Mouse (Mus musculus) midbrain, embryonic 16.5 days (tissue): Measurements from ENCODE around the gene Sdc4. TPM values are rescaled to one million over a fixed set of nuclear protein-coding genes. Genes with fewer than 3 reads are reported as not detected.

Experiments used
- ATAC-seq: fragments of 200-750 bp; cut with Nextera tagmentation; 2 replicates; pipeline ENCODE4 v1.8.0; 2017; ENCODE audit warnings: moderate TSS enrichment
- H3K27ac ChIP-seq: fragments of 300-500 bp; sonication (generic); 2 replicates; pipeline ENCODE4 v1.5.1; 2014; ENCODE audit warnings: mild to moderate bottlenecking, low read length, mixed read lengths
- H3K27me3 ChIP-seq: fragments of 300-500 bp; sonication (generic); 2 replicates; pipeline ENCODE4 v1.6.1; 2014; ENCODE audit warnings: low read depth, low read length, mixed read lengths; ENCODE audit not compliant: control insufficient read depth, insufficient read depth
- H3K36me3 ChIP-seq: fragments of 300-500 bp; sonication (generic); 2 replicates; pipeline ENCODE4 v1.6.1; 2014; ENCODE audit warnings: mild to moderate bottlenecking, low read length, moderate library complexity, mixed read lengths; ENCODE audit not compliant: control insufficient read depth, insufficient read depth
- H3K4me1 ChIP-seq: fragments of 300-500 bp; sonication (generic); 2 replicates; pipeline ENCODE4 v1.6.1; 2014; ENCODE audit warnings: mild to moderate bottlenecking, low read length, mixed read lengths; ENCODE audit not compliant: control insufficient read depth, insufficient read depth
- H3K4me2 ChIP-seq: fragments of 300-500 bp; sonication (generic); 2 replicates; pipeline ENCODE4 v1.6.1; 2014; ENCODE audit warnings: mild to moderate bottlenecking, low read length, mixed read lengths
- H3K4me3 ChIP-seq: fragments of 300-500 bp; sonication (generic); 2 replicates; pipeline ENCODE4 v1.5.1; 2014; ENCODE audit warnings: low read depth, mild to moderate bottlenecking, low read length, moderate library complexity, mixed read lengths
- H3K9ac ChIP-seq: fragments of 300-500 bp; sonication (generic); 2 replicates; pipeline ENCODE4 v1.6.1; 2014; ENCODE audit warnings: low read depth, low read length, mixed read lengths
- H3K9me3 ChIP-seq: fragments of 300-500 bp; sonication (generic); replicated peaks from 2 replicates; pipeline ENCODE4 v1.6.1; 2014; ENCODE audit warnings: mild to moderate bottlenecking, low read length, mixed read lengths; ENCODE audit not compliant: control insufficient read depth, poor library complexity, severe bottlenecking
- WGBS: fragments of 180-500 bp; shearing (Covaris S2); extraction: QIAGEN DNeasy Blood & Tissue Kit; methylation state at CpG from one replicate; pipeline ENCODE4 v1.1.7; 2014; 5-methylcytosine and 5-hydroxymethylcytosine counted together
- polyA plus RNA-seq: library from polyadenylated mRNA; unstranded; fragments of >200 nt; fragmentation: Nextera tagmentation; extraction: Ambion mirVana; gene quantifications from 2 replicates; pipeline ENCODE4 v1.2.1, GENCODE M21; 2015

The Sdc4 gene
- polyA plus RNA-seq, 1 experiment from 2014 or later, result 8.7 TPM

DNA sequence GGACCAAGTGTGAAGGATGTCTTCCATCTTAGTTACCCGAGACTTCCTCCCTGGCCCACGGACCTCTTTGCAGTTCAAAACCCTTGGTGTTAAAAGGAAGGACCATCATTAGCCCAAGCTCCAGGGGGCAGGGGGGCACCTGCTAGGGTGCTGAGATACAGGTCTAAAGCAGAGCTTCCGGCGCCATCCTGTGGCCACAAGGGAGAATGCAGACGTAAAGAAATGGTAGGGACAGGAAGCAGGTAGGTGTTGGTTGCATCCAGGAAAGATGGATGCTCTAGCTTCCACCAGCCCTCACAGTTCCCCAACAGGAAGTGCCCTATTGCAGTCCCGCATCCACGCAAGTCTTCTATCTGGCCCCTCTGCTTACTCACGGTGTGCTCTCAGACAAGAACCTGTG lies 56.7 kb downstream of the Sdc4 start:
- no peak overlapping the region for H3K27ac ChIP-seq
- peaks cover 8% of the 10 kb centered on the region for H3K27me3 ChIP-seq
- no peaks in the 10 kb centered on the region for H3K9me3 ChIP-seq
- no peak overlapping the region for H3K4me3 ChIP-seq
- WGBS, result 27% methylated on average over 8 of the region's 8 CpGs
- no peak overlapping the region for H3K9ac ChIP-seq
- no peaks in the 10 kb centered on the region for H3K36me3 ChIP-seq
- peaks cover 2% of the 10 kb centered on the region; the same call in 1 of the 2 replicates for H3K4me1 ChIP-seq
- no peak for ATAC-seq
- no peak overlapping the region for H3K4me2 ChIP-seq

DNA sequence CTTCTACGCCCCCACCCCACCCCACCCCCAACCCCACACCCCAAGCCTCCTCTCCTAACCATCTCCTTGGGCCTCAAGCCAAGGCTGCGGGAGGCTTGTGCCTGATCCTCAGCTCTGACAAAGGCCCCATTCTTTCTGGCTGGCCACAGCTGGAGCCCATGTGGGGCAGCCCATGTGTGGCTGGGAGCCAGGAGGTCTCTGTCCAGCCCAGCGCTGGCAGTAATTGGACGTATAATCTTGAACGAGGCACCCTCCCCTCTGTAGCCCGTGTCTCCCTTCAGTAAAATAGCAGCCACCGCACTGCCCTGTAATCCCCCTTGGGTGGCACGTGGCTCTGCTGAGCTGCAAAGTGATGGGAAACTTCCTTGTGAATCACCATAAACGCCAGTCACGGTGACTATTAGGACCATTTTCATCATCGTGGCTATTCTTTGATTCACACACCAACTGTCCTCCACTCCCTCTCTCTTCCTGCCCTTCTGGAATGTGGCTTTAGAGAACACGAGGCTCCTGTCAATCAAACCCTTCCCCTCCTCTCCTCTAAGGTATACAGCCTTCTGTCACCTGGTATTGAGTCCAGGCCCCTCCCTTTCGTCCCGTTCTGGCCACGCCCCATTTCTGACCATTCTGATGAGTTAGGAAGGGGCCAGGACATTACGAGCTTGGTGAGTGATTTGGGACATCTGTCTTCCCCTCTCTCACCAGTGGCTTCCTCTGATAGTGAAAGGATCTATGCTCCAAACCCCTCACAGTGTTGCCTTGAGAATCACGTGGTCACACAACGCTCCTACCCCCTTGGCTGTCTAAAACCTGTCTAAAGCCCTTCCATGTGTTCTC lies 57.5 kb downstream of the Sdc4 start:
- no peaks in the 10 kb centered on the region for H3K36me3 ChIP-seq
- H3K9ac ChIP-seq, result no peak overlapping the region
- H3K27ac ChIP-seq, result no peak overlapping the region
- peak; percentile 77 for ATAC-seq
- no peak overlapping the region for H3K4me3 ChIP-seq
- 9% methylated on average over 17 of the region's 18 CpGs for WGBS
- peaks cover 2% of the 10 kb centered on the region; the same call in 1 of the 2 replicates for H3K4me1 ChIP-seq
- peak overlapping the region; percentile 18 for H3K4me2 ChIP-seq
- H3K27me3 ChIP-seq, result peaks cover 8% of the 10 kb centered on the region
- no peaks in the 10 kb centered on the region for H3K9me3 ChIP-seq

DNA sequence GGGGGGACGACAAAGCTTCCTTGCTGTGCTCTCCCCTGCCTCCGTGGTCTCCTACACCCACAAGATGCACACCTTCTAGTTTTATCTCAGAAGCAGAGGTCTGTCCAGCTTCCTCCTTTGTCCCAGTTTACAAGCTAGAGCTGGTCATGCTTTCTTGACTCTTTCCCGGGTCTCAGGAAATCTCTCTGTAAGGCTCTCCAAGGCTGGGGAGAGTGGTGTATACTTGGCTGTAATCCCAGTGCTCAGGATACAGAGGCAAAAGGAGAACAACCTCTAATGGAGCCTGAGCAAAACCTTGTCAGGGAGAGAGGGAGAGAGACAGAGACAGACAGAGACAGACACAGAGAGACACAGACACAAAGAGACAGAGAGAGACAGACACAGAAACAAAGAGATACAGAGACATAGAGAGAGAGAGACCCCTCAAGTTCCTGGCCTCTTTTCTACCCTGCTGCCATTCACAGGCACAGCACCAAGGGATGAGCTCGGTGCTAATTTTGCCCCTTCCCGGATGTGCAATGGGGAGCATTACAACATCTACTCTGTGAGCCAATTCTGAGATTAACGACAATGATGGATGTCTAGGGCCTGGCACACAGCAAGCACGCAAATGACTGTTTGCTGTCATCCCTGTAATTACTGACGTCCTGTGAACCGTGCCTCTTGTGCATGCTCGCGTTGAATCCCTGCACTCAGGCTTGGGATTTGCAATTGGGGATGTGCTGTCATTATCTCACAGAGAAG lies 59.9 kb downstream of the Sdc4 start:
- ATAC-seq, result no peak
- H3K4me3 ChIP-seq, result no peak overlapping the region
- no peaks in the 10 kb centered on the region for H3K36me3 ChIP-seq
- H3K4me2 ChIP-seq, result no peak overlapping the region
- peaks cover 8% of the 10 kb centered on the region for H3K27me3 ChIP-seq
- H3K9ac ChIP-seq, result no peak overlapping the region
- H3K4me1 ChIP-seq, result no peaks in the 10 kb centered on the region
- H3K27ac ChIP-seq, result no peak overlapping the region
- 67% methylated on average over 11 of the region's 11 CpGs for WGBS
- H3K9me3 ChIP-seq, result no peaks in the 10 kb centered on the region

DNA sequence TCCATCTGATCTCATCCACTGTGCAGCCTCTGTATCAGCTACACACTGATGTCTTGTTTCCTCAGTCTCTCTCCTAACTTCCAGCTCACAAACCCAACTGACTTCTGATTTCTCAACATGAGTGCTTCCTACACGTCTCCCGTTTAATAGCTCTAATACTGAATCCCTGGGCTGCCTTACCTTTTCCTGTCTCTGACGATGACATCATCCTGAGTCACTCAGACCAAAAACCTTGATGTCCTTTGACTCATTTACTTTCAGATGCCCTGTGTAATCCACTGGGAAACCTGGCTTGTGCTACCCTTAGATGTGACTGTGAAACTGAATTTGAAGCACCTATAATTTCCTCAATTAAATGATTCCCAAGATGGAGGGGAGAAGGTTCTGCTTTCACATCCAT lies 60.7 kb downstream of the Sdc4 start:
- Histone ChIP-seq H3K27ac (no peak overlapping the region), H3K27me3 (peaks cover 5% of the 10 kb centered on the region), H3K4me3 (no peak overlapping the region), H3K4me1 (no peaks in the 10 kb centered on the region), H3K9ac (no peak overlapping the region), H3K9me3 (no peaks in the 10 kb centered on the region), H3K36me3 (no peaks in the 10 kb centered on the region), H3K4me2 (no peak overlapping the region)
- no peak for ATAC-seq
- 94% methylated on average over 3 of the region's 3 CpGs for WGBS

DNA sequence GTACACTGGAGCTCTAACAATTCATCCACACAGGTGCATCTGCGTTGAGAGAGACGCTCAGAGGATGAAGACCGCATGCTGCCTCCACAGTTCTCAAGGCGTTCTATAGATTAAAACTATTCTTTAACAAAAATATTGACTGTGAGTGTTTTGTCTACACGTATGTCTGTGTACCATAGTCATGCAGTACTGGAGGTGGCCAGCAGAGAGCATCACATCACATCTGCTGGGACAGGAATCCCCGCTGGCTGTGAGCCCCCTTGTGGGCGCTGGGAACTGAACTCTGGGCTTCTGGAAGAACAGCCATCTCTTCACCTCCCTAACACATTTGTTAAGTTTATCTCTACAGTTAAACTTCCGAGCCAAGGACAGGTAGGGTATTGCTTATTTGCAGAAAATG lies 62.0 kb downstream of the Sdc4 start:
- H3K27me3 ChIP-seq, result no peaks in the 10 kb centered on the region; the same call in 1 of the 2 replicates
- H3K4me3 ChIP-seq, result no peak overlapping the region
- no peaks in the 10 kb centered on the region for H3K9me3 ChIP-seq
- no peak overlapping the region for H3K27ac ChIP-seq
- ATAC-seq, result no peak
- WGBS, result 75% methylated on average over 8 of the region's 8 CpGs
- H3K9ac ChIP-seq, result no peak overlapping the region
- H3K36me3 ChIP-seq, result no peaks in the 10 kb centered on the region
- H3K4me1 ChIP-seq, result no peaks in the 10 kb centered on the region
- no peak overlapping the region for H3K4me2 ChIP-seq

DNA sequence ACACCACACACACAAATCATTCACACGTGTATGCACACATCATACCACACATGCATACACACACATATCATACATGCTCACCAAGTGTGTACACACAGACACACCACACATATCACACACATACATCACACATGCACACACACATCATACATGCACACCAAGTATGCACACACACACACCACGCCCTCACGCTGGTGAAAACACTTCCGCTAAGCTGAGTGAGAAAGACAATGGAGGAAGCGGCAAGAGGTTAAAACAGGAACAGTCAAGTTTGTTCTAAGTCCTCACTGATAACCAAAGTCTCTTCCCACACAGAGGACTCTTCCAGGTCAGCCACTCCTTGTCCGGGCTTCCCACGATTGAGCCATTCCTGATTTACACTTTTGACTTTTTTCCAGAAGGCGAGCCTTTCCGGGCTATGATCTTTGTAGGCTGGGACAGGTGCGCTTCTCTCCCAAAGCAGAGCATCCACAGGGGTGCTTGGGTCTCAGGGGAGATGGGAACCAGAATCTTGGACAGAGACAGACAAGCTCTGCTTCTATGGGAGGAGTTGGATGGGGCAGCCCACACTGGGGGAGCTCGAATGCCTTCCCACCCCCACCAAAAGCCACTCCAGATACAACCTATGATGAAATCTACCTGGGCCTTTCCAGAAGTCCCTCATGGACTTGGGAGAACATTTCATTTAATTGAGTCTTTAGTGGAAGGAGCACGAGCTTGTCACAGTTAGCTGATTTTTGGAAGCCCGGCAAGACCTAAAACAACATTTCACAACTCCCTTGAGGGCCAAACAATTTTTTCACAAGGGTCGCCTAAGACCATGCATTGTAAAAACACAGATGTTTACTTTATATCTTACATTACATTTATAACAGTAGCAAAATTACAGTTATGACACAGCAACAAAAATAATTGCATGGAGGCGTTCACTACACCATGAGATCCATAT lies 65.9 kb downstream of the Sdc4 start:
- Histone ChIP-seq H3K27ac (no peak overlapping the region), H3K4me1 (no peaks in the 10 kb centered on the region), H3K36me3 (no peaks in the 10 kb centered on the region), H3K9ac (no peak overlapping the region), H3K9me3 (no peaks in the 10 kb centered on the region), H3K4me2 (no peak overlapping the region), H3K27me3 (no peaks in the 10 kb centered on the region), H3K4me3 (no peak overlapping the region)
- no peak for ATAC-seq
- WGBS, result 93% methylated on average over 15 of the region's 15 CpGs

Other genes with a start within 250 kb of the Sdc4 start
- not detected in 2 replicates for gene Wfdc15a, start 243.8 kb downstream of the Sdc4 start, polyA plus RNA-seq
- gene Wfdc15b, start 222.2 kb downstream of the Sdc4 start, polyA plus RNA-seq, result not detected in 2 replicates
- gene Svs2, start 205.4 kb downstream of the Sdc4 start, polyA plus RNA-seq, result not detected in 2 replicates
- gene Svs3b, start 187.2 kb downstream of the Sdc4 start, polyA plus RNA-seq, result not detected in 2 replicates
- not detected in 2 replicates for gene Svs4, start 165.4 kb downstream of the Sdc4 start, polyA plus RNA-seq
- gene Svs3a, start 154.6 kb downstream of the Sdc4 start, polyA plus RNA-seq, result not detected in 2 replicates
- gene Svs6, start 127.1 kb downstream of the Sdc4 start, polyA plus RNA-seq, result not detected in 2 replicates
- gene Svs5, start 111.1 kb downstream of the Sdc4 start, polyA plus RNA-seq, result not detected in 2 replicates
- not detected in 2 replicates for gene Slpi, start 54.8 kb downstream of the Sdc4 start, polyA plus RNA-seq
- 0.04 TPM in 1 of 2 replicates, not detected in the other for gene Rbpjl, start 40.7 kb downstream of the Sdc4 start, polyA plus RNA-seq
- gene Matn4, start 38.7 kb downstream of the Sdc4 start, polyA plus RNA-seq, result 0.93 and 1.1 TPM in 2 replicates
- 86.7 and 90.0 TPM in 2 replicates for gene Sys1, start 13.1 kb upstream of the Sdc4 start, polyA plus RNA-seq
- gene Gm20458, start 17.1 kb upstream of the Sdc4 start, polyA plus RNA-seq, result 7.5 and 8.2 TPM in 2 replicates
- not detected in 2 replicates for gene Trp53tg5, start 29.8 kb upstream of the Sdc4 start, polyA plus RNA-seq
- 16.6 and 17.8 TPM in 2 replicates for gene Dbndd2, start 42.2 kb upstream of the Sdc4 start, polyA plus RNA-seq
- 87.7 and 97.0 TPM in 2 replicates for gene Pigt, start 53.6 kb upstream of the Sdc4 start, polyA plus RNA-seq
- gene Wfdc2, start 118.5 kb upstream of the Sdc4 start, polyA plus RNA-seq, result 2.3 and 2.5 TPM in 2 replicates
- not detected in 2 replicates for gene Spint3, start 129.6 kb upstream of the Sdc4 start, polyA plus RNA-seq
- gene Wfdc6a, start 141.6 kb upstream of the Sdc4 start, polyA plus RNA-seq, result not detected in 2 replicates
- gene Eppin, start 149.7 kb upstream of the Sdc4 start, polyA plus RNA-seq, result not detected in 2 replicates
- not detected in 2 replicates for gene Wfdc6b, start 169.6 kb upstream of the Sdc4 start, polyA plus RNA-seq
- gene Wfdc8, start 169.7 kb upstream of the Sdc4 start, polyA plus RNA-seq, result not detected in 2 replicates
- not detected in 2 replicates for gene Wfdc16, start 194.9 kb upstream of the Sdc4 start, polyA plus RNA-seq
- not detected in 2 replicates for gene Wfdc10, start 212.2 kb upstream of the Sdc4 start, polyA plus RNA-seq
- not detected in 2 replicates for gene Wfdc9, start 212.7 kb upstream of the Sdc4 start, polyA plus RNA-seq
- not detected in 2 replicates for gene Wfdc11, start 230.2 kb upstream of the Sdc4 start, polyA plus RNA-seq
- gene Wfdc13, start 241.2 kb upstream of the Sdc4 start, polyA plus RNA-seq, result not detected in 2 replicates